Mouse (Mus musculus): Measurements from ENCODE around the gene Pik3r5. TPM values are rescaled to one million over a fixed set of nuclear protein-coding genes. Genes with fewer than 3 reads are reported as not detected.
A peak's percentile ranks its signal among the peaks of the same experiment; 100 is the strongest.

The Pik3r5 gene
- polyA plus RNA-seq, 1 experiment from 2014 or later, result 0.30 TPM

DNA sequence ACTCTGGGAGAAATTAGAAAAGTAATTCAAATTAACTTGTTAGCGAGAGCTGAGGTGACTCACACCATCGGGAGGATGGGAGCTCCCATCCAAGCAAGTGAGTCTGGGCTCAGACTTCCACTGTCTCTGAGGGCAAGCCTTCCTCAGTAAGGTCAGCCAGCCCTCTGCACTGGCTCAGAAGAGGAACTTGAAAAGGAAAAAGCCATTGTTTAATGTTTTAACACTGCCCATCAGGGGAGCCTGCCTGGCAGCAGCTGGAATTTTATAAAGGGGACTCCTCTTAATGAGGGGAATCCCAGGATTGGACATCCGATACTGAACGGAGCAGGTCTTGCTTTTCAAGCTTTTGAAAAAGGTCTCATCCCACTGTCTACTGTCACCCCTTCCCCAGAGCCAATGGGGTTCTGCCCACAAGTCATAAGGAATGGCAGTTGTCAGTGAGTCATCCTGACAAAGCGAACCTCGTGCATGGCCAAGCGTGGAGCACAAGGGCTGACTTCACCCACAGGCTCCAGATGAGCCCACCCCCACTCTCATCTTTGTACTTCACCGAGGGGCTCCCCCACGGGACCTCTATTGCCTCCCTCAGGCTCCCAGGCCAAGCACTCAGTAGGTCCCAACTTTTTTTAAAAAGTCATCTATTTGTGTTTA, 36.2 kb downstream of the Pik3r5 start:
- no peak for ATAC-seq (ENCODE audit: insufficient read depth)
- Histone ChIP-seq H3K9ac (no peak overlapping the region), H3K4me3 (ENCODE audit: low read depth, low read length) (no peak overlapping the region), H3K4me1 (ENCODE audit: insufficient read depth) (no peaks in the 10 kb centered on the region), H3K4me2 (no peak overlapping the region), H3K9me3 (ENCODE audit: low read depth, low read length) (no peaks in the 10 kb centered on the region), H3K36me3 (ENCODE audit: insufficient read depth) (no peaks in the 10 kb centered on the region), H3K27me3 (ENCODE audit: insufficient read depth, low read length) (no peaks in the 10 kb centered on the region), H3K27ac (ENCODE audit: low read depth) (no peak overlapping the region)
- WGBS, result 69% methylated on average over 9 of the region's 9 CpGs
- no peak for DNase-seq
- no peak for TF ChIP-seq CTCF (IDR thresholded peaks at IDR 0.05; ENCODE audit: low read depth)

DNA sequence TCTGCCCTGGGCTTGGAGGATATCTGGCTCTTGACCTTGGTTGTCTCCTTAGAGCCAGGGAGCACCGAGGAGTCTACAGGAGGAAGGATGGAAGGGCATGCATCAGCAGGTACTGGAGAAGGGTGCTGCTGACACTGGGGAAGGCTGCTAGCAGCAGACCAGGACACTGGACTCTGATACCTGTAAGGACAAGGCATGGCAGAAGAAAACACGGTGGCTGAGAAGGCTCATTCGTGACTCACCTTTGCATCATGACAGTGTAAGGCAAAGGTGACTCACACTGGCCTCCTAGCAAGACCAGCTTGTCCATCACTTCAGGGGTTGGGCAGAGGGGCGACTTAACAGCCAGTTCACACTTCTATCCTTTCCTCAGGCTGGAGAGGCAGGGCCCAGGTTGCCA, 37.0 kb downstream of the Pik3r5 start:
- no peak overlapping the region for H3K4me2 ChIP-seq
- H3K27ac ChIP-seq (ENCODE audit: low read depth), result no peak overlapping the region
- no peaks in the 10 kb centered on the region for H3K36me3 ChIP-seq (ENCODE audit: insufficient read depth)
- 67% methylated on average over 4 of the region's 4 CpGs for WGBS
- no peak for TF ChIP-seq CTCF (IDR thresholded peaks at IDR 0.05; ENCODE audit: low read depth)
- no peaks in the 10 kb centered on the region for H3K9me3 ChIP-seq (ENCODE audit: low read depth, low read length)
- no peaks in the 10 kb centered on the region for H3K27me3 ChIP-seq (ENCODE audit: insufficient read depth, low read length)
- ATAC-seq (ENCODE audit: insufficient read depth) (no peak), DNase-seq (no peak)
- no peaks in the 10 kb centered on the region for H3K4me1 ChIP-seq (ENCODE audit: insufficient read depth)
- H3K4me3 ChIP-seq (ENCODE audit: low read depth, low read length), result no peak overlapping the region
- H3K9ac ChIP-seq, result no peak overlapping the region

DNA sequence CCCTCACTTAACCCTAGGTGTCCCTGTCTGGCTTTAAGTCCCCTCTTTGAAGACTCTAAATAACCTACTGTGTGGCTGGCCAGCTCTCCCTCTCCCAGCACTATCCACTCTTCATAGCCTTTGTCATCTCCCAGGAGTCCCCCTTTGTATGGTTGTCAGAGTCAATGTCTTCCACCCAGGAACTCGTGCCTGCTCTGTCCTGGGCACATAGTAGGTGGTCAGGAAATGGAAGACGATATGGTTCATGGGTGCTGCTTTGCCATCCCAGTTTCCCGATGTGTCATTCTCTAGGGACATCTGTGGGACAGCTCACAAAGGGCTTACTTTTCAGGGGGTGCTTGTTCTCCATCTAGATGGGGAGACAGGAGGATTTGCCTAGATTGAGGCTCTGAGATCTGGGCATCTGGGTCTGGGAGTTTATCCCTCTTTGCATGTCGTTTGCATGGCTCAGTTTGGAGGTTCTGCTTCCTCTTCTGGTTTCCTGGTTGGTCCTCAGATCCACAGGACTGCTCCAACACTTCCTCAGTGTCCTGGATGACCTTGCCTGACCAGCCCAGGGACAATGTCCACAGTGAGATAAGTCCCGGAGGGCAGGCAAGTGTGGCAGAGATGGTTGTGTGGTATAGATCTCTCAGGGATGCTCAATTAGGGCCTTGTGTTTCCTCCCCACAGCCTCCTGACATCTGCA, 40.4 kb downstream of the Pik3r5 start:
- H3K9me3 ChIP-seq (ENCODE audit: low read depth, low read length), result no peaks in the 10 kb centered on the region
- no peak overlapping the region for H3K4me3 ChIP-seq (ENCODE audit: low read depth, low read length)
- DNase-seq (no peak), ATAC-seq (ENCODE audit: insufficient read depth) (no peak)
- 72% methylated on average over 5 of the region's 5 CpGs for WGBS
- no peaks in the 10 kb centered on the region for H3K4me1 ChIP-seq (ENCODE audit: insufficient read depth)
- no peaks in the 10 kb centered on the region for H3K36me3 ChIP-seq (ENCODE audit: insufficient read depth)
- H3K9ac ChIP-seq, result no peak overlapping the region
- H3K4me2 ChIP-seq, result no peak overlapping the region
- H3K27me3 ChIP-seq (ENCODE audit: insufficient read depth, low read length), result no peaks in the 10 kb centered on the region
- no peak for TF ChIP-seq CTCF (IDR thresholded peaks at IDR 0.05; ENCODE audit: low read depth)
- no peak overlapping the region for H3K27ac ChIP-seq (ENCODE audit: low read depth)

DNA sequence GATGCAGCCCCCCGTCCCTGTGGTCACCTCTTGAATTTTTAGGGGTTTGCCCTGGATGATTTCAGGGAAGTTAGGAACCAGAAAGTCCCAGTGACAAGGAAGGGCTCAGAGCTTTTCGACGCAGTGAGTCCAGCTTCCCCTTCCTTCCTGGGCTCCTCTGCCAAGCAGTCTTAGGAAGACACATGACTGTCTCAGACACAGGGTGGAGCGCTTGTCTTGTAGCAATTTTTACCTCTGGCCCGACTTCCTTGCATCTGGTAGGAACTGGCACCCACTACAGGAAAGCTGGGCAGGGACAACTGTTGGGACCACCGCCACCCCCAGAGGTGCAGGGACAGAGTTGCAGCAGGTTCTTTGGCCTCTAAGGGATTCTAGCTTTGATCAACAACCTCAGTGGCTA, 42.7 kb downstream of the Pik3r5 start:
- TF ChIP-seq CTCF (IDR thresholded peaks at IDR 0.05; ENCODE audit: low read depth), result no peak
- no peak for DNase-seq
- no peak for ATAC-seq (ENCODE audit: insufficient read depth)
- H3K27me3 ChIP-seq (ENCODE audit: insufficient read depth, low read length), result no peaks in the 10 kb centered on the region
- no peak overlapping the region for H3K4me3 ChIP-seq (ENCODE audit: low read depth, low read length)
- WGBS, result 71% methylated on average over 6 of the region's 6 CpGs
- no peaks in the 10 kb centered on the region for H3K36me3 ChIP-seq (ENCODE audit: insufficient read depth)
- no peaks in the 10 kb centered on the region for H3K9me3 ChIP-seq (ENCODE audit: low read depth, low read length)
- H3K9ac ChIP-seq, result no peak overlapping the region
- peaks cover 4% of the 10 kb centered on the region; the same call in 1 of the 2 replicates for H3K4me1 ChIP-seq (ENCODE audit: insufficient read depth)
- H3K27ac ChIP-seq (ENCODE audit: low read depth), result no peak overlapping the region
- no peak overlapping the region for H3K4me2 ChIP-seq

DNA sequence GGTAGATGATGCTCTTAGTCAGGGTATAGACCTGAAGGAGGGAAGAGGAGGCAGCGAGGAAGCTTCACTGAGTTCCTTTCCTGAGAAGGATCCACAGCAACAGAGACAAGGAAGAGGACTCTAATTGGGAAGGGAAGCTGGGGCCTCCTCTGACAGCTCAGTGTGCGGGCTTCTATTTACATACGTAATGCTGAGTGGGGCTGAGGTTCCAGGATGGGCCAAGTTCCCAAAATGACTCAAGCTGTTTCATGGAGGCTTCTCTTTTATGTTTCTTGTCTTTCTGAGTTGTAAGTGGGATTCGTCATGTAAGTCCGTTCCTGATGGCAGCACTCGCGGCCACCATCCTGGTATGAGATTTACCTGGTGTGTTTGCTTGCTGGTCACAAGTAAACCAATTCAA, 43.8 kb downstream of the Pik3r5 start:
- TF ChIP-seq CTCF (IDR thresholded peaks at IDR 0.05; ENCODE audit: low read depth), result no peak
- H3K36me3 ChIP-seq (ENCODE audit: insufficient read depth), result no peaks in the 10 kb centered on the region
- ATAC-seq (ENCODE audit: insufficient read depth) (no peak), DNase-seq (peak; percentile 12)
- H3K27ac ChIP-seq (ENCODE audit: low read depth), result no peak overlapping the region
- H3K4me2 ChIP-seq, result no peak overlapping the region
- H3K9me3 ChIP-seq (ENCODE audit: low read depth, low read length), result no peaks in the 10 kb centered on the region
- 76% methylated on average over 7 of the region's 7 CpGs for WGBS
- no peaks in the 10 kb centered on the region for H3K27me3 ChIP-seq (ENCODE audit: insufficient read depth, low read length)
- peaks cover 4% of the 10 kb centered on the region; the same call in 1 of the 2 replicates for H3K4me1 ChIP-seq (ENCODE audit: insufficient read depth)
- no peak overlapping the region for H3K4me3 ChIP-seq (ENCODE audit: low read depth, low read length)
- no peak overlapping the region for H3K9ac ChIP-seq

DNA sequence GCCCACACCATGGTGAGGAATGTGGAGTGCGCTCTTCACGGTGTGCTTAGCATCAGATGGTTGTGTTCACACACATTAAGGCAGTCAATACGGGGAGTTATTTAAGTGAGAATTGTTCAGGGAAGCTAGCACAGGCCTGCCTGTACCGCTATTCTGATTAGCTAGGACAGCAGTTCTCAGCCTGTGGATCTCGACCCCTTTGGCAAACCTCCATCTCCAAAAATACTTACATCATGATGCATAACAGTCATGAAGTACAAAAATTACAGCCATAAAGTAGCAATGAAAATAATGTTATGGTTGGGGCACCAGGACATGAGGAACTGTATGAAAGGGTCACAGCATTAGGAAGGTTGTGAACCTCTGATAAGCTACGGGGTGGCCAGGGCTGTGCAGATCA, 45.7 kb downstream of the Pik3r5 start:
- no peaks in the 10 kb centered on the region for H3K27me3 ChIP-seq (ENCODE audit: insufficient read depth, low read length)
- no peak for TF ChIP-seq CTCF (IDR thresholded peaks at IDR 0.05; ENCODE audit: low read depth)
- no peak for ATAC-seq (ENCODE audit: insufficient read depth)
- H3K9ac ChIP-seq, result no peak overlapping the region
- H3K4me2 ChIP-seq, result no peak overlapping the region
- H3K9me3 ChIP-seq (ENCODE audit: low read depth, low read length), result no peaks in the 10 kb centered on the region
- H3K4me3 ChIP-seq (ENCODE audit: low read depth, low read length), result no peak overlapping the region
- H3K27ac ChIP-seq (ENCODE audit: low read depth), result no peak overlapping the region
- no peaks in the 10 kb centered on the region for H3K36me3 ChIP-seq (ENCODE audit: insufficient read depth)
- 67% methylated on average over 6 of the region's 6 CpGs for WGBS
- H3K4me1 ChIP-seq (ENCODE audit: insufficient read depth), result peaks cover 4% of the 10 kb centered on the region; the same call in 1 of the 2 replicates
- peak; percentile 65 for DNase-seq

DNA sequence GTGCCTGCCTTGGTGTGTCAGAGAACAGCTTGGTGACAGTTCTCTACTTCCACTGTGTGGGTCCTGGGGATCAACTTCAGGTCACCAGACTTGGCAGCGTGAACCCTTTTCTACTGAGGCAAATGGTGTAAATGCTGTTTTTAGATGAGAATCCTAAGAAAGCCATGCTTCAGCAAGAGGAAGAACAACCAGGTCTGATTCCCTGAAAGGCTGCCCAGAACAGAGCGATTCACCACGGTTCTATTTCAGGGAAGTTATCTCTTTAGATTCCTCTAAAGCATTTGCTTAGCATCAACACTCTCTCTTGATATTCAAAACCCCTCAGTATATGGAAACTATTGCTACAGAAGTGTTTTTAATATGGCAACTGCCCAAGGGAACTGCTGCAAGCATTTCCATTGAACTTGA, 46.7 kb downstream of the Pik3r5 start:
- peak overlapping the region; percentile 3; the same call in 1 of the 2 replicates for H3K27ac ChIP-seq (ENCODE audit: low read depth)
- ATAC-seq (ENCODE audit: insufficient read depth), result no peak; the same call in 1 of the 2 replicates

More for the DNA sequence above, 46.7 kb downstream of the Pik3r5 start:
- Histone ChIP-seq H3K9me3 (ENCODE audit: low read depth, low read length) (no peaks in the 10 kb centered on the region), H3K27me3 (ENCODE audit: insufficient read depth, low read length) (no peaks in the 10 kb centered on the region), H3K9ac (no peak overlapping the region), H3K4me1 (ENCODE audit: insufficient read depth) (peaks cover 4% of the 10 kb centered on the region; the same call in 1 of the 2 replicates), H3K4me3 (ENCODE audit: low read depth, low read length) (no peak overlapping the region), H3K36me3 (ENCODE audit: insufficient read depth) (no peaks in the 10 kb centered on the region), H3K4me2 (no peak overlapping the region)
- TF ChIP-seq CTCF (IDR thresholded peaks at IDR 0.05; ENCODE audit: low read depth), result no peak
- WGBS, result 36% methylated on average over 3 of the region's 3 CpGs
- DNase-seq, result peak; percentile 69
